Mouse (Mus musculus) small intestine, adult 2 months (tissue): Measurements from ENCODE around the gene Slc38a1.

Experiments used
- CTCF ChIP-seq: fragments of 200-500 bp; IDR thresholded peaks from 2 replicates; pipeline ENCODE4 v1.5.1; 2012; ENCODE audit warnings: low read depth, mild to moderate bottlenecking, control low read depth, inconsistent platforms, low read length, moderate library complexity, mixed read lengths; ENCODE audit not compliant: insufficient replicate concordance, insufficient read length; ENCODE audit errors: extremely low read depth
- POLR2A ChIP-seq: fragments of 200-500 bp; IDR thresholded peaks from 2 replicates; pipeline ENCODE4 v1.6.1; 2012; ENCODE audit warnings: low read depth, mild to moderate bottlenecking, control low read depth, inconsistent platforms, low read length, moderate library complexity

- TF ChIP-seq CTCF (no peak), POLR2A (no peak)
Observed at GRCm38 (mm10) chr15:96692401-96692800, 49.7 kb upstream of the Slc38a1 start.
